Mouse (Mus musculus) spleen, postnatal 4 days (tissue): ENCODE measurements at regions not wholly inside any gene's neighbourhood (a gene's known extent, or its start where the extent isn't known, plus 50 kb on each side); places are given as distances from the start of the nearest gene placed in this dataset.
"Not testable (repeated sequence)": the region's sequence is repeated elsewhere in the genome, so short reads cannot be mapped to it uniquely, and the experiment has no call there.

ENCODE experiments used
- DNase-seq, 2 experiments: peaks; one replicate each; pipeline ENCODE4 v3.0.0; 2022; ENCODE audit warnings: low spot score in 2 of 2

- no peak for DNase-seq
Observed at GRCm38 (mm10) chr2:3864872-3865271, 152.6 kb upstream of the Frmd4a start.

- not testable (repeated sequence) for DNase-seq
Observed at GRCm38 (mm10) chr2:3866736-3867135, 150.8 kb upstream of the Frmd4a start.

GRCm38 (mm10) chr2:3869701-3870100 lies 147.8 kb upstream of the Frmd4a start:
- no peak for DNase-seq

- no peak for DNase-seq
Observed at GRCm38 (mm10) chr2:3871748-3872147, 145.8 kb upstream of the Frmd4a start.

GRCm38 (mm10) chr2:3887000-3887399 lies 130.5 kb upstream of the Frmd4a start:
- no peak for DNase-seq

- no peak for DNase-seq
Observed at GRCm38 (mm10) chr2:3887845-3888433, 129.6 kb upstream of the Frmd4a start.

- no peak for DNase-seq
Observed at GRCm38 (mm10) chr2:3889381-3889780, 128.1 kb upstream of the Frmd4a start.

GRCm38 (mm10) chr2:3890462-3890861 lies 127.1 kb upstream of the Frmd4a start:
- no peak for DNase-seq

- DNase-seq: no peak
Observed at GRCm38 (mm10) chr2:3907026-3907425, 110.5 kb upstream of the Frmd4a start.

GRCm38 (mm10) chr2:3908192-3908591 lies 109.3 kb upstream of the Frmd4a start:
- no peak for DNase-seq

GRCm38 (mm10) chr2:3910086-3910891 lies 107.2 kb upstream of the Frmd4a start:
- DNase-seq: no peak

- DNase-seq: no peak
Observed at GRCm38 (mm10) chr2:3915141-3915540, 102.4 kb upstream of the Frmd4a start.

- DNase-seq: no peak
Observed at GRCm38 (mm10) chr2:3916365-3916764, 101.2 kb upstream of the Frmd4a start.

- DNase-seq: no peak
Observed at GRCm38 (mm10) chr2:3918156-3918555, 99.4 kb upstream of the Frmd4a start.

GRCm38 (mm10) chr2:3919893-3920292 lies 97.6 kb upstream of the Frmd4a start:
- no peak for DNase-seq

GRCm38 (mm10) chr2:3921084-3921483 lies 96.4 kb upstream of the Frmd4a start:
- DNase-seq: not testable (repeated sequence)

- DNase-seq: no peak
Observed at GRCm38 (mm10) chr2:3922739-3923138, 94.8 kb upstream of the Frmd4a start.

GRCm38 (mm10) chr2:3924696-3925095 lies 92.8 kb upstream of the Frmd4a start:
- DNase-seq: no peak

GRCm38 (mm10) chr2:3925199-3925598 lies 92.3 kb upstream of the Frmd4a start:
- peak in 1 of 2 experiments; percentile 28 for DNase-seq

- peak in 1 of 2 experiments; percentile 15 for DNase-seq
Observed at GRCm38 (mm10) chr2:3926129-3926528, 91.4 kb upstream of the Frmd4a start.

- DNase-seq: no peak
Observed at GRCm38 (mm10) chr2:3927141-3927810, 90.2 kb upstream of the Frmd4a start.

- DNase-seq: no peak
Observed at GRCm38 (mm10) chr2:3927853-3928252, 89.7 kb upstream of the Frmd4a start.

GRCm38 (mm10) chr2:3930650-3931049 lies 86.9 kb upstream of the Frmd4a start:
- no peak for DNase-seq
